Mouse (Mus musculus) subcutaneous adipose tissue, adult 2 months (tissue): Measurements from ENCODE around the gene Irgm1. TPM values are rescaled to one million over a fixed set of nuclear protein-coding genes. Genes with fewer than 3 reads are reported as not detected.

Source experiments
- polyA plus RNA-seq: library from polyadenylated mRNA; depleted of rRNA; stranded (reverse); fragments of >200 nt; gene quantifications from 2 replicates; pipeline ENCODE4 v1.2.3, GENCODE M21; 2012; ENCODE audit warnings: low replicate concordance; rRNA removed

Gene Irgm1
- 16.5 and 34.6 TPM in 2 replicates for polyA plus RNA-seq

DNA sequence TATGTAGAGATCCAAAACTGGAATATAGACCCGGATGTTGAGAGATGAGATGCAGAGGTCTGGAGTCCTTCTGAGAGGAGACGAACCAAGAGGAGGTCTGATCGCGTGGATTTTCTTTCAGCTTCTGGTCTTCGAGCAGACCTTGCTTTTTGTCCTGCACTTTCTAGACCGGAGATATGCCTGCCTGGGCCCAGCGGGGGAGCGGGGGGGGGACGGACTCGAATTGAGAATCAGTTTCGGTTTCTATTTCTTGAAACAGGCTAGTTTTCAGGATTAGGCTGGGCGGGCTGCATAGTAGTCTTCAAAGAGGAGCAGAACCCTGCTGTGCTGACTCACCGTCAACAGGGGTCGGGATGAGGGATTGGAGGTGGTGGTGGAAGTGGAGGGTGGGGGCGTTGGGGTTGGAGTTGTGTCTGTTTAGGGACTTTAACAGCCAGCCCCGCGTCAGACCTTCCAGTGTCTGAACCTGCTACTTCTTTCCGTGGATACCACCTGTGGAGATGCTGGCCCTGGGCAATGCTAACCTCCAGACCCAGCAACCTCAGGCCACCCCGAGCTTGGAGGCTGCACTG, at the start of gene Irgm1:
Gene Irgm1, minus strand, starts transcription at position 483 of the 572 bp plus-strand sequence.

DNA sequence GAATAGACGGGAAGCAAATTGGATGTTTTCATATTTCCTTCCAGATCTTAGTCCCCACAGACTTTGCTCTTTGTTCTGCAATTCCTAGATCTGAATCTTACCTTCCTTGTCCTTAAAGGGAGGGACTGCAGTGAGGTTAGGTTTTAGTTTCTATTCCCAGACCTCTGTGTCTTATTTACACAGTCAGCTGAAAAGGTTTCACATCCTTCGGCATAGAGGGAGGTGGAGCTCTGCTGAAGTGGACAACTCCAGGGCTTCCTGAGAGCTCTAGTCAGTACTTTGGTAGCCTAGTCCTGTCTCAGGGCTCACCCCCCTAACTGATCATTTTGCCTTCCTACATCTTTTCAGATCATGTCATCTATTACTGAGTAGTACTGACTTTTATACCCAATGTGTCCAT, 30.5 kb upstream of the Irgm1 start, which contains the start of gene Gm5431:
Gene Gm5431, minus strand, starts transcription at position 194 of the 400 bp plus-strand sequence.

DNA sequence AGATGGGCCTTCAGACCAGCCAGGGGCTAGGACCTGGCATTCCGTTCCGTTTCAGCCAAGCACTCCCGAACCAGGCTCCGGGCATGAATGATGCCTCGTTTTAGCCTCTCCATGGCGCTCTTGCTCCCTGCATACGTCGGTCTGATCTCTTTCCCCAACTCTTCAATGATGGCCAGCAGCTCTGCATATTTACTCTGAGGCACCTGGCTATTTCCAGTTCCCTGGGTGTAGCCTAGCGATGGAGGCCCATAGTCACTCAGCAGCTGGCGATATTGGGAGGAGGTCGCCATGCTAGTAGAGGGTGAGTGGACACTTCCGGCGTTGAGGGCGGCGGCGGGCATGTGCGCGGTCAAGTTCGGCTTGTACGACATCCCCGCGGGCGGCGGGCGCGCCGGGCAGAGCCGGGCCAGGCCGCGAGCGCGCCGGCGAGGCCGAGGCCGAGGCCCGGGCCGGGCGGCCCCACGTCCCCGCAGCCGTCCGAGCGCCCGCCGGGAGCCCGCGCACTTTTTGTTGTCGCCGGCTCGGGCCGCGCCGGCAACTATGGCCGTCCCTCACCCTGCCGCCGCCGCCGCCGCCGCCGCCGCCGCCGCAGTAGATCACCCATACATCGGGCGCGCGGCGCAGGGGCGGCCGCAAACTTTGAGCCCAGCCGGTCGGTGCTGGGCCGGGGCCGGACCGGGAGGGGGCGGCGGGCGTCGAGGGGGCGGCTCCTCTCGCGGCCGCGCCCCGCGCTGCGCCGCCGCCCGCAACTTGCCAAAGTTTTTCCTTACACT, 45.3 kb downstream of the Irgm1 start, which contains the start of the genes Trim7 and Gm12184:
Gene Trim7, plus strand, starts transcription at position 162 of the 773 bp plus-strand sequence.
Gene Gm12184, minus strand, starts transcription at position 677 of the 773 bp plus-strand sequence.

DNA sequence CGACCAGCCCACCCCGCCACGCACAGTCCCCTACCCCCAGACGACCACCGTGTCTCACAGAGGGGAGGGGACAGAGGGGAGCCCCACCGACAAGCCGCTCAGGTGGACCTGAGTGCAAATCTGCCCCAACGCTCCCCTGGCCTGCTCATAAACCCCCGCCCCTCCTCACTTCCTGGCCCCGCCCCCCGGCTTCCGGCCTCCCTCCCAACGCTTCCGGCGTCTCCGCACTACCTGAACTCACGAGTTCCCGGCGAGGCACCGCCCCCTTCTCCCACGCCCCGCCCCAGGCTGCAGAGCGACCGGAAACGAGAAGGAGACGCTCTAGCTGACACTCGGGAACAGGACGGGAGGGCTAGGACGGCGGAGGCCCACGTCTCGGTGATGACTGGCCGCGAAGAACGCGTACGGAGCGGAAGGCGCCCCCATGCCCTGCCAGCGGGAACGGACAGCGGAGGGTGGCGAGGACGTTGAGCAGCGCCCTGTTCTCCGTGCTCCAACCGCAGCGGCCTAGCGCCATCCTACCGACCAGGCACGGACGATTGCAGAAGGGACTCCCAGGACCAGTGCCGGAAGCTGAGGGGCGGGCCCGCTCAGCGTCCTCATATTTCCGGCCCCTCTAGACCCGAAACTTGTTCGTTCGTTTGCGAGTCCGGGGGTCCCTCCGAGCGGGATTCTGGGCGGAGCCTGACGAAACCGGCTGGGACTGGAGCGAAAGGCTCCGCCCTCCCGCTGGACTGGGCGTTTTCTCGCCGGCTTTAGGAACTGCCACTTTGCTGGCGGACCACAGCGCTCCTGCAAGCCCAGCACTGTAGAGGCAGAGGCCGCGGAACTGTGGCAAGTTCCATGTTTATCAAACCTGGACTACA, 54.5 kb downstream of the Irgm1 start, which contains the start of gene Trim41:
Gene Trim41, minus strand, starts transcription at position 554 of the 866 bp plus-strand sequence.

Other genes with a start within 250 kb of the Irgm1 start
- 1,227 and 3,358 TPM in 2 replicates for gene Rack1, start 71.4 kb downstream of the Irgm1 start, polyA plus RNA-seq
- 28.6 and 34.7 TPM in 2 replicates for gene Trim41, start 54.3 kb downstream of the Irgm1 start, polyA plus RNA-seq
- 1.7 and 4.2 TPM in 2 replicates for gene Trim7, start 45.5 kb downstream of the Irgm1 start, polyA plus RNA-seq
- gene Gm12184, start 45.0 kb downstream of the Irgm1 start, polyA plus RNA-seq, result 11.8 and 14.5 TPM in 2 replicates
- gene Gm5431, start 30.5 kb upstream of the Irgm1 start, polyA plus RNA-seq, result 1.1 and 1.4 TPM in 2 replicates
- 21.9 and 22.1 TPM in 2 replicates for gene Psme2b, start 74.5 kb upstream of the Irgm1 start, polyA plus RNA-seq
- gene Olfr56, start 107.2 kb upstream of the Irgm1 start, polyA plus RNA-seq, result 0.31 and 0.32 TPM in 2 replicates
- 5.1 and 5.3 TPM in 2 replicates for gene 9930111J21Rik1, start 107.7 kb upstream of the Irgm1 start, polyA plus RNA-seq
- 0.32 and 0.35 TPM in 2 replicates for gene Gm12185, start 120.5 kb upstream of the Irgm1 start, polyA plus RNA-seq
- gene Tgtp1, start 122.5 kb upstream of the Irgm1 start, polyA plus RNA-seq, result 5.1 and 6.2 TPM in 2 replicates
- 3.5 and 4.5 TPM in 2 replicates for gene 9930111J21Rik2, start 179.6 kb upstream of the Irgm1 start, polyA plus RNA-seq
- gene Tgtp2, start 192.5 kb upstream of the Irgm1 start, polyA plus RNA-seq, result 17.0 and 27.2 TPM in 2 replicates
- 8.8 and 16.0 TPM in 2 replicates for gene Ifi47, start 204.9 kb upstream of the Irgm1 start, polyA plus RNA-seq
- 0.71 and 1.3 TPM in 2 replicates for gene Olfr1396, start 243.2 kb upstream of the Irgm1 start, polyA plus RNA-seq